Mouse (Mus musculus) liver, adult 2 months (tissue): ENCODE measurements around the gene Eif4g3.

Source experiments
- CTCF ChIP-seq: fragments of 200-500 bp; IDR thresholded peaks from 2 replicates; pipeline ENCODE4 v1.5.1; 2011; ENCODE audit warnings: low read depth, low read length, control low read depth
- POLR2A ChIP-seq: fragments of 200-500 bp; IDR thresholded peaks from 2 replicates; pipeline ENCODE4 v1.6.1; 2011; ENCODE audit warnings: low read length, control low read depth; ENCODE audit not compliant: insufficient read depth; ENCODE audit errors: extremely low read depth

DNA sequence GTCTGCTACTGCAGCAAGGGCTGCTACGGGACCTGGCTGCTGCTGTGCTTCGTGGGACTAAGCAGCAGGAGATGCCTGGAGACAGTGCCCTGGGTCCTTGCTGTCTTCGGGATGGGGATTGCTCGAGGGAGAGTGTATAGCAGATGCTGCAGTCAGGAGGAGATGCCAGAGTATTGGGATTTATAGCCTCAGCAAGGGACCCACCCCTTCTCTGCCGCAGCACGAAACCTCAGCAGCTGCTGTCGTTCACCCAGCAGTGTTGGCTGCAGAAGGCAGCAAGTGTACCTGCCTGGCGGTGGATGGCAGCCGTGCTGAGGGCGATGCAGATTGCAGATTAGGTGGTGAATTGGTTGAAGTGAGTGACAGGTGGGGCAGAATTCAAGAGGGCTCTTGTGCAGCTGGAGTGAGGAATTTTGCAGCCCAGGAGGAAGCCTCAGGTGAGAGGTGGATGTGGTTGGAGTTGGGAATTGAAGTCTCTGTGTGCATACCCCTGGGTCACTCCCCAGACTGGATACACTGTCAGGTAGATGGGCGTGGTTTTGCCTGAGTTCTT, 24.3 kb downstream of the Eif4g3 start:
- TF ChIP-seq CTCF (no peak), POLR2A (no peak)
